Mouse (Mus musculus) limb, embryonic 12.5 days (tissue): ENCODE data around the gene Cacna1i. TPM values are rescaled to one million over a fixed set of nuclear protein-coding genes. Genes with fewer than 3 reads are reported as not detected.

Experiments
- ATAC-seq: fragments of 200-750 bp; cut with Nextera tagmentation; 2 replicates; pipeline ENCODE4 v1.8.0; 2017; ENCODE audit warnings: low read depth, moderate TSS enrichment; ENCODE audit not compliant: insufficient number of reproducible peaks, insufficient read depth, low FRiP score, low TSS enrichment
- H3K27ac ChIP-seq: fragments of 300-500 bp; sonication (generic); 2 replicates; pipeline ENCODE4 v1.5.1; 2016; ENCODE audit warnings: mild to moderate bottlenecking, moderate library complexity
- H3K27me3 ChIP-seq: fragments of 300-500 bp; sonication (generic); 2 replicates; pipeline ENCODE4 v1.6.1; 2016; ENCODE audit warnings: mild to moderate bottlenecking, moderate library complexity
- H3K36me3 ChIP-seq: fragments of 300-500 bp; sonication (generic); 2 replicates; pipeline ENCODE4 v1.6.1; 2016; ENCODE audit warnings: mild to moderate bottlenecking, moderate library complexity
- H3K4me1 ChIP-seq: fragments of 300-500 bp; sonication (generic); replicated peaks from 2 replicates; pipeline ENCODE4 v1.6.1; 2016
- H3K4me2 ChIP-seq: fragments of 300-500 bp; sonication (generic); 2 replicates; pipeline ENCODE4 v1.6.1; 2016; ENCODE audit warnings: mild to moderate bottlenecking, moderate library complexity
- H3K4me3 ChIP-seq: fragments of 300-500 bp; sonication (generic); replicated peaks from 2 replicates; pipeline ENCODE4 v1.5.1; 2016; ENCODE audit warnings: mild to moderate bottlenecking
- H3K9ac ChIP-seq: fragments of 300-500 bp; sonication (generic); replicated peaks from 2 replicates; pipeline ENCODE4 v1.6.1; 2016; ENCODE audit warnings: mild to moderate bottlenecking, moderate library complexity
- H3K9me3 ChIP-seq: fragments of 300-500 bp; sonication (generic); 2 replicates; pipeline ENCODE4 v1.6.1; 2016; ENCODE audit warnings: mild to moderate bottlenecking, moderate library complexity
- WGBS: fragments of 180-500 bp; shearing (Covaris S2); methylation state at CpG from one replicate; pipeline ENCODE4 v1.1.7; 2016; 5-methylcytosine and 5-hydroxymethylcytosine counted together
- polyA plus RNA-seq: library from polyadenylated mRNA; unstranded; fragments of >200 nt; fragmentation: Nextera tagmentation; extraction: Ambion mirVana; gene quantifications from 2 replicates; pipeline ENCODE4 v1.2.1, GENCODE M21; 2016

Gene Cacna1i
- polyA plus RNA-seq, 1 experiment from 2014 or later = not detected

GRCm38 (mm10) chr15:80277107-80277506 is 9.9 kb upstream of the Cacna1i start:
- Histone ChIP-seq H3K4me3 (no peak overlapping the region), H3K9ac (no peak overlapping the region), H3K4me1 (no peaks in the 10 kb centered on the region), H3K27ac (no peak overlapping the region), H3K36me3 (no peaks in the 10 kb centered on the region), H3K4me2 (no peak overlapping the region), H3K27me3 (peaks cover 38% of the 10 kb centered on the region), H3K9me3 (no peaks in the 10 kb centered on the region)
- 36% methylated on average over 9 of the region's 9 CpGs for WGBS
- ATAC-seq = no peak

GRCm38 (mm10) chr15:80277625-80278024 is 9.4 kb upstream of the Cacna1i start:
- no peak overlapping the region for H3K27ac ChIP-seq
- no peak overlapping the region for H3K4me3 ChIP-seq
- WGBS = 1% methylated on average over 6 of the region's 6 CpGs
- H3K4me2 ChIP-seq = no peak overlapping the region
- peaks cover 43% of the 10 kb centered on the region for H3K27me3 ChIP-seq
- no peaks in the 10 kb centered on the region for H3K9me3 ChIP-seq
- no peak for ATAC-seq
- no peaks in the 10 kb centered on the region for H3K4me1 ChIP-seq
- no peaks in the 10 kb centered on the region for H3K36me3 ChIP-seq
- H3K9ac ChIP-seq = no peak overlapping the region

- Histone ChIP-seq H3K9ac (no peak overlapping the region), H3K4me3 (no peak overlapping the region), H3K27me3 (peaks cover 48% of the 10 kb centered on the region), H3K4me1 (no peaks in the 10 kb centered on the region), H3K27ac (no peak overlapping the region), H3K4me2 (no peak overlapping the region), H3K36me3 (no peaks in the 10 kb centered on the region), H3K9me3 (no peaks in the 10 kb centered on the region)
- 72% methylated on average over 5 of the region's 5 CpGs for whole genome bisulfite sequencing
- no peak for ATAC-seq
Observed at GRCm38 (mm10) chr15:80278121-80278759, 8.8 kb upstream of the Cacna1i start.

GRCm38 (mm10) chr15:80279053-80279452 is 8.0 kb upstream of the Cacna1i start:
- Histone ChIP-seq H3K27ac (no peak overlapping the region), H3K36me3 (no peaks in the 10 kb centered on the region), H3K9ac (no peak overlapping the region), H3K4me1 (no peaks in the 10 kb centered on the region), H3K4me3 (no peak overlapping the region), H3K27me3 (peaks cover 51% of the 10 kb centered on the region), H3K4me2 (no peak overlapping the region), H3K9me3 (no peaks in the 10 kb centered on the region)
- WGBS = 84% methylated on average over 2 of the region's 2 CpGs
- ATAC-seq = no peak

- H3K27me3 ChIP-seq = peaks cover 61% of the 10 kb centered on the region
- no peak overlapping the region for H3K9ac ChIP-seq
- no peak overlapping the region for H3K27ac ChIP-seq
- no peak overlapping the region for H3K4me2 ChIP-seq
- H3K4me3 ChIP-seq = no peak overlapping the region
- 24% methylated on average over 6 of the region's 6 CpGs for WGBS
- ATAC-seq = no peak
- no peaks in the 10 kb centered on the region for H3K36me3 ChIP-seq
- no peaks in the 10 kb centered on the region for H3K4me1 ChIP-seq
- H3K9me3 ChIP-seq = no peaks in the 10 kb centered on the region
Observed at GRCm38 (mm10) chr15:80280646-80281045, 6.4 kb upstream of the Cacna1i start.

GRCm38 (mm10) chr15:80288036-80288435 is 998 bp downstream of the Cacna1i start:
- H3K9me3 ChIP-seq = no peaks in the 10 kb centered on the region
- no peak overlapping the region for H3K27ac ChIP-seq
- H3K36me3 ChIP-seq = no peaks in the 10 kb centered on the region
- peak overlapping the region; percentile 94 for H3K4me2 ChIP-seq
- H3K27me3 ChIP-seq = peaks cover 95% of the 10 kb centered on the region
- WGBS = 3% methylated on average over 23 of the region's 23 CpGs
- ATAC-seq = no peak
- no peak overlapping the region for H3K9ac ChIP-seq
- H3K4me3 ChIP-seq = peak overlapping the region; percentile 50
- H3K4me1 ChIP-seq = peaks cover 15% of the 10 kb centered on the region

GRCm38 (mm10) chr15:80289436-80289835 is 2.4 kb downstream of the Cacna1i start:
- Histone ChIP-seq H3K4me2 (no peak overlapping the region), H3K9me3 (no peaks in the 10 kb centered on the region), H3K4me3 (no peak overlapping the region), H3K9ac (no peak overlapping the region), H3K27me3 (peaks cover 81% of the 10 kb centered on the region), H3K36me3 (no peaks in the 10 kb centered on the region), H3K4me1 (peaks cover 15% of the 10 kb centered on the region), H3K27ac (no peak overlapping the region)
- no peak for ATAC-seq
- WGBS = 7% methylated on average over 10 of the region's 10 CpGs

GRCm38 (mm10) chr15:80297146-80297545 is 10.1 kb downstream of the Cacna1i start:
- H3K27ac ChIP-seq = no peak overlapping the region
- H3K4me2 ChIP-seq = no peak overlapping the region
- WGBS = 97% methylated on average over 1 of the region's 1 CpGs
- no peaks in the 10 kb centered on the region for H3K36me3 ChIP-seq
- no peak overlapping the region for H3K9ac ChIP-seq
- no peaks in the 10 kb centered on the region for H3K4me1 ChIP-seq
- ATAC-seq = no peak
- no peak overlapping the region for H3K4me3 ChIP-seq
- H3K9me3 ChIP-seq = no peaks in the 10 kb centered on the region
- peaks cover 6% of the 10 kb centered on the region for H3K27me3 ChIP-seq

GRCm38 (mm10) chr15:80303779-80304178 is 16.7 kb downstream of the Cacna1i start:
- no peak overlapping the region; the same call in 1 of the 2 replicates for H3K9ac ChIP-seq
- H3K4me1 ChIP-seq = no peaks in the 10 kb centered on the region
- WGBS = 61% methylated on average over 14 of the region's 14 CpGs
- no peaks in the 10 kb centered on the region for H3K27me3 ChIP-seq
- no peak overlapping the region for H3K4me2 ChIP-seq
- no peak for ATAC-seq
- H3K36me3 ChIP-seq = no peaks in the 10 kb centered on the region
- no peaks in the 10 kb centered on the region for H3K9me3 ChIP-seq
- H3K4me3 ChIP-seq = no peak overlapping the region
- no peak overlapping the region for H3K27ac ChIP-seq

- 87% methylated on average over 12 of the region's 12 CpGs for WGBS
- Histone ChIP-seq H3K27me3 (no peaks in the 10 kb centered on the region), H3K9me3 (no peaks in the 10 kb centered on the region), H3K4me3 (no peak overlapping the region), H3K36me3 (no peaks in the 10 kb centered on the region), H3K4me1 (no peaks in the 10 kb centered on the region), H3K9ac (no peak overlapping the region), H3K4me2 (no peak overlapping the region), H3K27ac (no peak overlapping the region)
- no peak for ATAC-seq
Observed at GRCm38 (mm10) chr15:80304188-80304587, 17.1 kb downstream of the Cacna1i start.

- Histone ChIP-seq H3K9me3 (no peaks in the 10 kb centered on the region), H3K4me2 (no peak overlapping the region)
- whole genome bisulfite sequencing = 38% methylated on average over 8 of the region's 8 CpGs
Observed at GRCm38 (mm10) chr15:80306146-80306545, 19.1 kb downstream of the Cacna1i start.

GRCm38 (mm10) chr15:80314731-80315130 is 27.7 kb downstream of the Cacna1i start:
- H3K4me3 ChIP-seq = no peak overlapping the region
- H3K9ac ChIP-seq = no peak overlapping the region
- H3K4me2 ChIP-seq = no peak overlapping the region
- WGBS = 45% methylated on average over 7 of the region's 7 CpGs
- ATAC-seq = no peak
- H3K36me3 ChIP-seq = no peaks in the 10 kb centered on the region
- H3K4me1 ChIP-seq = peaks cover 22% of the 10 kb centered on the region
- no peaks in the 10 kb centered on the region for H3K9me3 ChIP-seq
- no peaks in the 10 kb centered on the region for H3K27me3 ChIP-seq
- no peak overlapping the region for H3K27ac ChIP-seq

More at GRCm38 (mm10) chr15:80306146-80306545, 19.1 kb downstream of the Cacna1i start:
- Histone ChIP-seq H3K4me1 (no peaks in the 10 kb centered on the region), H3K27ac (no peak overlapping the region), H3K27me3 (no peaks in the 10 kb centered on the region), H3K36me3 (no peaks in the 10 kb centered on the region), H3K4me3 (no peak overlapping the region), H3K9ac (no peak overlapping the region)
- ATAC-seq = no peak
